Mouse (Mus musculus) brain, embryonic 14.5 days (tissue): ENCODE data around the gene Dnajb13.

Source experiments
- CTCF ChIP-seq: fragments of 200-500 bp; IDR thresholded peaks from 2 replicates; pipeline ENCODE4 v1.5.1; 2012; ENCODE audit warnings: inconsistent platforms, mild to moderate bottlenecking, moderate library complexity, borderline replicate concordance; ENCODE audit not compliant: insufficient read depth, insufficient read length; ENCODE audit errors: extremely low read depth
- POLR2A ChIP-seq: fragments of 200-500 bp; IDR thresholded peaks from 2 replicates; pipeline ENCODE4 v1.6.1; 2012; ENCODE audit warnings: mild to moderate bottlenecking, inconsistent platforms, borderline replicate concordance; ENCODE audit not compliant: poor library complexity, insufficient read depth, insufficient read length, severe bottlenecking; ENCODE audit errors: extremely low read depth

GRCm38 (mm10) chr7:100470796-100471406 is 43.9 kb downstream of the Dnajb13 start:
- no peak for TF ChIP-seq CTCF
- TF ChIP-seq POLR2A: no peak
